Mouse (Mus musculus) splenic B cell, adult 2 months (primary cell): ENCODE measurements around the gene Foxj1.

Experiments
- DNase-seq: peaks from one replicate; pipeline ENCODE4 v3.0.0-alpha.2; 2011; ENCODE audit warnings: low read depth, low spot score
- H3K27me3 ChIP-seq: 2 replicates; pipeline ENCODE4 v1.6.1; 2012; ENCODE audit warnings: mild to moderate bottlenecking, low read length, moderate library complexity, mixed read lengths; ENCODE audit not compliant: control insufficient read depth, poor library complexity, insufficient read depth, severe bottlenecking
- H3K36me3 ChIP-seq: 2 replicates; pipeline ENCODE4 v1.6.1; 2012; ENCODE audit warnings: mild to moderate bottlenecking, low read length, moderate library complexity, mixed read lengths; ENCODE audit not compliant: control insufficient read depth, poor library complexity, insufficient read depth, severe bottlenecking

The Foxj1 gene

DNA sequence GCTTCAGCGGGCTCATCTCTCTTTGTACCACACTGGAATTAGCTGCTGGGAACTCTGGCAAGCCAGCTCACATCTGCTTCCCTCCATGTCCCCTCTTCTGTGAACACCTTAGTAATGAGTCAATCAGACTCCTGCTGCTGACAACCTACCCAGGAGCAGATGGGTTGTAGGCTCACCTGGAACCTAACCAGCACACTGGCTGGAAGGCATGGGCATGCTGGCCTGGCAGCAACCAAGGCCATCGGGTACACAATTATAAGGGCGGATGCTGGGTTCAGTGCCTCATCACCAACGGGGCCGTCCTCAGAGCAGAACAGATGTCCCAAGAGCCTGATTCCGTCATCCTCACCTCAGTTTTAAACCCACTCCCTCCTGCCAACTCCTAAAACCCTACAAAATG is 36.6 kb downstream of the Foxj1 start:
- Histone ChIP-seq H3K36me3 (peaks cover 1% of the 10 kb centered on the region), H3K27me3 (no peaks in the 10 kb centered on the region)
- no peak for DNase-seq

- H3K36me3 ChIP-seq = peaks cover 1% of the 10 kb centered on the region
- H3K27me3 ChIP-seq = no peaks in the 10 kb centered on the region
- DNase-seq = no peak
Observed at GRCm38 (mm10) chr11:116298221-116298620, 37.0 kb downstream of the Foxj1 start.

- peaks cover 4% of the 10 kb centered on the region for H3K36me3 ChIP-seq
- no peak for DNase-seq
- H3K27me3 ChIP-seq = no peaks in the 10 kb centered on the region
Observed at GRCm38 (mm10) chr11:116297017-116297416, 38.2 kb downstream of the Foxj1 start.

DNA sequence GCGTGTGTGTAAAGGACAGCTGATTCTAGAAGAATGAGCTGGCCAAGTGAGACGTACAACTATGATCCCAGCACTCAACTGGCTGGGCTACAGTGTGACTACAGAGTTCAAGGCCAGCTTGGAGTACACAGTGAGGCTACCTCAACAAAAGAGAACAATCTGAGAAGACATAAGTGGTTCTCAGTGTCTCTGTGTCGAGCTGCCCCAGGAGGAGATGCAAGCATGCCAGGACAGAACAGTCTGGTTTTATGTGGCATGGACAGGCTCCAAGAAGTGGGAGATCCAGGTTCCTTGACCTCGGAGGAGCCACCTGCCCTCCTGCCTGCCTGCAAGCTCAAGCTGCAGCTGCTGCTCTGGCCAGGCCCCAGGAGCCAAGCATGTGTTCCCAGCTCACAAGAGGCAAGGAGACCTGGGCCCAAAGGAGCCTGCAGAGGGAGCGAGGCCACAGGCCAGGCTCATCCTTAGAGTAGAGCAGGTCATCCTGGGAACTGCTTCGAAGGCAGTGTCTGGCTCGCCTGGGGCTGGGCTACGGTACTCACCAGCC is 38.9 kb downstream of the Foxj1 start:
- no peak for DNase-seq
- peaks cover 4% of the 10 kb centered on the region for H3K36me3 ChIP-seq
- no peaks in the 10 kb centered on the region for H3K27me3 ChIP-seq

DNA sequence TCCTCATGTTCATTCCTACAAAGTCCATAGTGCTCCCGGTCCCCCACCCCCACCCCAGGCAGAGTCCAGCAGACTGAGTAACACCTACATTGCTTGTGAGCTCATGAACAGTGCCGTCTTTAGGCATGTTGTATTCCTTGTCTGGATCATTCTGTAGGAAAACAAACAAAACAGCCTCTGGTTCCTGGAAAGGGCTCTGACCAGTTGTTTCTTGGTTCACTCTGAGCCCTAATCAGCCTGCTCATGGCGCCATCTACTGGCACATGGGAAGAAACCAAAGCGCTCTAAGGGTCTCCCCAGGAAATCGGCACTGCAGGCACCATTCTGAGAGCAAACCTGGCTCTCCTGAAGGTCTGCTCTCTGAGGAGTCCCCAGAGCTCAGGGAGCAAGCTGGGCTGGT is 40.9 kb downstream of the Foxj1 start:
- Histone ChIP-seq H3K27me3 (no peaks in the 10 kb centered on the region), H3K36me3 (peaks cover 5% of the 10 kb centered on the region)
- DNase-seq = peak; percentile 77

GRCm38 (mm10) chr11:116293538-116294137 is 41.6 kb downstream of the Foxj1 start:
- no peak for DNase-seq
- Histone ChIP-seq H3K36me3 (peaks cover 5% of the 10 kb centered on the region), H3K27me3 (no peaks in the 10 kb centered on the region)

DNA sequence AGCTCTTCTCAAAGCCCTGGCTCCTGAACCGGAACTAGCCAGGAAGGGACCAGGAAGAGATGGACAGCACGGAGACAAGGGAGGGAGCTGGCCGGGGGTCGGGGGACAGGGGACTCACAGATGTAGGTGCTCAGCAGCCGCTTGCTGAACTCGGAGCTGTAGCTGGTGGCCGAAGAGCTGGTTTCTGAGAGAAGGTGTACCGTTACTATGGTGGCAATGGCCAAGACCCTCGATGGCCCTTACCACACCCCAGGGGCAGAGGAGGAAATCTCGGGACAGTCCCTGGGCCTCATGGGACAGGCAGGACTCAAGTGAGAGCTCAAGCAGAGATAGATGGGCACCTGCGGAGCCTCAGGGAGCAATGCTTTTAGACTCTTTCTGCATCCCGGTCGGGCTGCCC is 42.8 kb downstream of the Foxj1 start:
- Histone ChIP-seq H3K27me3 (no peaks in the 10 kb centered on the region), H3K36me3 (peaks cover 5% of the 10 kb centered on the region)
- DNase-seq = no peak

GRCm38 (mm10) chr11:116290556-116290955 is 44.6 kb downstream of the Foxj1 start:
- no peaks in the 10 kb centered on the region for H3K27me3 ChIP-seq

DNA sequence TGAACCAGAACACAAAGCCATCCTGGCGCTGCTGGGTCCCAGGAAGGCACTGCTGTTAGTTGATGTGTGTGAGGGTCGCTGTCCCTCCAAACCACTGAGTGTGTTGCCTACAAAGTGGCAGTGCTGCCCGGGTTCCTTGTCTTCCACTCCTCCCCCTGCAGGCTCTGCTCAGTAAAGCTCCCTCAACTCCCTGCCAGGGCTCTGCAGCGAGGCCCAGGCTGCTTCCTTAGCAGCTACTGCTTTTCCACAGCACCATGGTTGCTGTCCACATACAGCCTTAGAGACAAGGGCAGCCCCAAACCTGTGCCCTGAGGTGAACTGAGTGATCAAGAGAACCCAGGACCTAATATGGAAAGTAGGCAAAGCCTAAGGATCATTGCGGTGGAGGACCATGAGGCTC is 47.8 kb downstream of the Foxj1 start:
- DNase-seq = no peak
- H3K36me3 ChIP-seq = peaks cover 5% of the 10 kb centered on the region
- H3K27me3 ChIP-seq = no peaks in the 10 kb centered on the region

More at GRCm38 (mm10) chr11:116290556-116290955, 44.6 kb downstream of the Foxj1 start:
- no peak for DNase-seq
- peaks cover 5% of the 10 kb centered on the region for H3K36me3 ChIP-seq

- DNase-seq = no peak
- Histone ChIP-seq H3K27me3 (no peaks in the 10 kb centered on the region), H3K36me3 (peaks cover 3% of the 10 kb centered on the region)
Observed at GRCm38 (mm10) chr11:116285770-116286191, 49.4 kb downstream of the Foxj1 start.

- Histone ChIP-seq H3K27me3 (no peaks in the 10 kb centered on the region), H3K36me3 (no peaks in the 10 kb centered on the region)
- peak; percentile 71 for DNase-seq
Observed at GRCm38 (mm10) chr11:116283982-116284381, 51.2 kb downstream of the Foxj1 start.

DNA sequence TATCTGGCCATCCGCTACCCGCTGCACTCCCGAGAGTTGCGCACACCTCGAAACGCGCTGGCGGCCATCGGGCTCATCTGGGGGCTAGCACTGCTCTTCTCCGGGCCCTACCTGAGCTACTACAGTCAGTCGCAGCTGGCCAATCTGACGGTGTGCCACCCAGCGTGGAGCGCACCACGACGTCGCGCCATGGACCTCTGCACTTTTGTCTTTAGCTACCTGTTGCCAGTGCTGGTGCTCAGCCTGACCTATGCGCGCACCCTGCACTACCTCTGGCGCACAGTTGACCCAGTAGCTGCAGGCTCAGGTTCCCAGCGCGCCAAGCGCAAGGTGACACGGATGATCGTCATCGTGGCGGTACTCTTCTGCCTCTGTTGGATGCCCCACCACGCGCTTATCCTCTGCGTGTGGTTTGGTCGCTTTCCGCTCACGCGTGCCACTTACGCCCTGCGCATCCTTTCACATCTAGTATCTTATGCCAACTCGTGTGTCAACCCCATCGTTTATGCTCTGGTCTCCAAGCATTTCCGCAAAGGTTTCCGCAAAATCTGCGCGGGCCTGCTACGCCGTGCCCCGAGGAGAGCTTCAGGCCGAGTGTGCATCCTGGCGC is 52.2 kb downstream of the Foxj1 start:
- Histone ChIP-seq H3K36me3 (no peaks in the 10 kb centered on the region), H3K27me3 (no peaks in the 10 kb centered on the region)
- peak; percentile 67 for DNase-seq

DNA sequence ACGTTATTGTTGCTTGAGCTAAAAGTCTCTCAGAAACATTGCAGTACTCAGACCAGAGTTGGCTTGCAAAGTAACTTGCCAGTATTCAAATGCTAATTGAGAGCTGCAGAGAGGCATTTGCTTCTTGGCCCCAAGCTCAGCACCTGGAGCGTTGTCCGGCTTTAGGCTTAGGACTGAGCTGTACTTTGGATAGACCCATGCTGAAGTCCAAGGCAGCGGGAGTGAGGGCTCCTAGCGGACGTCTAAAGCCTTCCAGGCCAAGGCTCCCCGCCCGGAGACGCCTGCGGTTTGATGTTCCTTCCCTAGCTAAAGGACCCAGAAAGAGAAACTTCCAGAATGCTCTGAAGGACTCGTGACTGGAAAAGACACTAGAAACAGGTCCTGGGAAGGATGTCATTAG is 53.1 kb downstream of the Foxj1 start:
- no peaks in the 10 kb centered on the region for H3K27me3 ChIP-seq
- H3K36me3 ChIP-seq = no peaks in the 10 kb centered on the region
- DNase-seq = peak; percentile 44

- H3K27me3 ChIP-seq = no peaks in the 10 kb centered on the region
Observed at GRCm38 (mm10) chr11:116281671-116282070, 53.5 kb downstream of the Foxj1 start.

DNA sequence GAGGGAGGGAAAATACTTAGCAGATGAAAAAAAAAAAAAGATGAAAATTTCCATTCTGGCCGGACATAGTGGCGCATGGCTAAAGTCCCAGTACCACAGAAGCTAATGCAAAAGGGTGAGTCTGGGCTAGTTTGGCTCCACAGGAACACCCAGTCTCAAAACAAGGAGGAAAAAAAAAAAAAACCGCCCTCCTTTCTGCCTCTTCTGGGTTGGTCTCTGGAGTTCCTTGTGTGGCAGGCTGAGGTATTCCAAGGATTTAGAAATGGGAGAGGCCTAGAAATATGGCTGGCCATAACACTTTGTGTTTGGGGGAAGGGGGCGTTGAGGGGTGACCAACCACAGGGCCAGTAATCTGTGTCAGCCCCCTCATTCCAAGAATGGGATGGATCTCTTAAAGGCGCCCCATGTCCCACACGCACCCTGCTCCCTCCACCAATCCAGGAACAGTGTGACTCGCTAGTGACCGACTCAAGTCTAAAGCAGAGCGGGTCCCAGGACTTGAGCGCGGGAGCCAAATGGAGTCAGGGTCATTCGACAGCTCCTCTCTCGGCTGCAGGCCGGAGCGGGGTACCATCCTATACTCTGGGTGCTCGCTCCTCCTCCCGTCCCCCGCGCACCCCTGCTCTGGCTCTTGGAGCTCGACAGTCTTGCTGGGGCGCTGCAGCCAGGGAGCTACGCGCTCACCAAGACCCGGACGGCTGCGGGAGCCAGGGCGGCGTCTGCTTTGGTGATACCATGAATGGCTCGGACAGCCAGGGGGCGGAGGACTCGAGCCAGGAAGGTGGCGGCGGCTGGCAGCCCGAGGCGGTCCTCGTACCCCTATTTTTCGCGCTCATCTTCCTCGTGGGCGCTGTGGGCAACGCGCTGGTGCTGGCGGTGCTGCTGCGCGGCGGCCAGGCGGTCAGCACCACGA is 54.2 kb downstream of the Foxj1 start, which contains the start of gene Galr2:
Gene Galr2, plus strand, starts transcription at position 189 of the 913 bp plus-strand sequence.
- peak; percentile 20 for DNase-seq
- Histone ChIP-seq H3K27me3 (no peaks in the 10 kb centered on the region), H3K36me3 (no peaks in the 10 kb centered on the region)

More at GRCm38 (mm10) chr11:116281671-116282070, 53.5 kb downstream of the Foxj1 start:
- no peak for DNase-seq
- H3K36me3 ChIP-seq = no peaks in the 10 kb centered on the region
